Mouse (Mus musculus) cerebellum, adult 9-10 months (tissue): ENCODE data around the gene Akr7a5.

Source experiments
- DNase-seq: peaks from one replicate; pipeline ENCODE4 v3.0.0; 2022

Akr7a5 gene

DNA sequence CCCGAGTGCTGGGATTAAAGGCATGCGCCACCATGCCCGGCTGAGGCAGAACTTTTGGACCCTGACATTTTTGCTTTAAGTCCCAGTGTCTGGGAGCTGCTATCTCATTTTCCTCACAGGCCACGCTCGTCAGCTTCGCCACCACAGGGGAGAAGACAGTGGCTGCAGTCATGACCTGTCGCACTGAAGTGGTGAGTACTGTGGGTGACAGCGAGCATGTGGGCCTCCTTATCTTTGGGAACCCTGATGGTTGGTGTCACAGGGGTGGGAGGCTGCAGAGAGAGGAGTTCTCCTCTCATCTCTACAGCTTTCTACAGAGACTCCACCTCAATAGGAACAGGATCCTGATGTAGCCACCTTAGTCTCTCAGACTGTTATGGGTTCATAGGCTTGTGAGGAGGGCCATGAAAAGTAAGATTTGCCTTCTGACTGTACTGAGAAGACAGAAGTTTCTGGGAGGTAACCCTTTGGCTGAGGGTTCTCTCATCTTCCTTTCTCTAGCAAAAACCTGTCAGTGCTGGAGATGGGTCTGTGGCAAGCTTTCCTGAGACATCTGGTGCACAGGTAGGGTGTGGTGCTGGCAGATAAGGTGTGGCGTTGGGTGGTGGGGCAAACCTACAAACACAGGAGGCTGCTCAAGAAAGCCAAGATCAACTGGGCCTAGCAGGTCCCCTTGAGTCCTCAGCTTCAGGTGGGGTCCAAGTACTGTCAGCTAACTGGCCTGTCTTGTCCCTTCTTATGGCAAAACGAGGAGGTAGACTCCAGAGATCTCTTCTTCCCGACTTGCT, 50.4 kb downstream of the Akr7a5 start:
- DNase-seq = no peak

DNA sequence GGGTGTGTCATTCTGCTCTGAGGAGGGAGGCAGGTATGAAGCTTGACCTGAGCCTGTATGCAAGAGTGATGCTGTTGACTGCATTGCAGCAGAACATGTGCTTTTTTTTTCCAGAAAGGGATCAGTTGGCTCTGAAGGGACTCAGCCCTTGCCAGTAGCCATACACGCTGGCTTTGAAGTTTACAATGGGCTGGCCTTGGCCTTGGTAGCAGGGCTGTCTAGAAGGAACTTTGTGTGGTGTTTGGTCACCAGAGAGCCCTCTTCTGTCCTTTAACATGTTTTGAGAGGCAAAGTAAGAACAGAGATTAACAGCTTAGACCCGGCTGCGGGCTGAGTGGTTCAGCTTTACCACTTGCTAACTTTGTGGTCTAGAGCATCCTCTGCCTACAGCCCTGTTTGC, 56.8 kb downstream of the Akr7a5 start:
- no peak for DNase-seq
